Mouse (Mus musculus) lung, postnatal 0 days (tissue): ENCODE data around the gene Lamtor2.

Experiments used
- CTCF ChIP-seq: IDR thresholded peaks from 2 replicates; pipeline ENCODE4 v1.5.1; 2016; ENCODE audit warnings: antibody characterized with exemption, mild to moderate bottlenecking
- EP300 ChIP-seq: IDR thresholded peaks from 2 replicates; pipeline ENCODE4 v1.6.1; 2016; ENCODE audit warnings: antibody characterized with exemption, mild to moderate bottlenecking, control low read depth

GRCm38 (mm10) chr3:88514231-88515094 lies 38.4 kb downstream of the Lamtor2 start:
- no peak for TF ChIP-seq CTCF
- TF ChIP-seq EP300: peak; percentile 47; the same call in 1 of the 2 replicates
